Mouse (Mus musculus): ENCODE measurements around the gene Gm21988. TPM values are rescaled to one million over a fixed set of nuclear protein-coding genes. Genes with fewer than 3 reads are reported as not detected.

The Gm21988 gene
- polyA plus RNA-seq, 1 experiment from 2014 or later, result 9.3 TPM

DNA sequence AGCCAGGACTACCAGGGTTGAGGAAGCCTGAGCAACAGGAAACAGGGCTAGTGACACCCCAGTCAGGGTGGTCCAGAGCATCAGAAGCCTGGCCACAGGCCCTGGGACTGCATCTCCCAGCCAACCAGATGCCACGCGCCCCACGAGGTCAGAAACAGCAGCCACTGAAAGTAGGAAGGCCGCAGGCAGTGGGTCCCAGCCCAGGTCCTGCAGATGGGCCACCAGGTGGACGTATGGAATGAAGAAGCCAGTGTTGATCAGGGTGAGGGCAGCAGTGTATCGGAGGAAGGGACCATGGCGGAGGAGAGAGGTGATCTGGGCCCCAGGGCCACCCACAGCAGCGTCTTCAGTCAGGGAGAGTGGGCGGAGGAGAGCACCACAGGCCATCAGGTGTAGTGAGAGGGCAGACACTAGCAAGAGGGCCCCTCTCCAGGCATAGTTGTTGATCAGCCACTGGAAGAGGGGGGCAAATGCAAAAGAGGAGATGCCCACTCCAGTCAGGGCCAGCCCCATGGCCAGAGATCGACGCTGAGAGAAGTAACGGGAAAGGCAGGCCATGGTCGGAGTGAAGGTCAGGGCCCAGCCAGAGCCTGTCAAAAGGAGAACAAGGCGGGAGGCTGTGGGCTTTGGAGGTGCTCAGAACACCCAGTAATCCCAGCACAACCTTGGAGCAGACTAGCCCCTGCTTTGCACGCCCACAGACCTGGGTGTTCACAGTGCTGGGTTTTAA is 20.7 kb downstream of the Gm21988 start:
- 87% methylated on average over 15 of the region's 15 CpGs for WGBS (ENCODE audit: insufficient replicate concordance)
- no peak for ATAC-seq (replicated peaks; ENCODE audit: insufficient number of reproducible peaks, low FRiP score, low TSS enrichment)
- no peak overlapping the region for H3K27ac ChIP-seq (ENCODE audit: low read depth, low read length)

GRCm38 (mm10) chr11:70218039-70218438 is 21.6 kb downstream of the Gm21988 start:
- no peaks in the 10 kb centered on the region for H3K36me3 ChIP-seq (ENCODE audit: control insufficient read depth, insufficient read depth, low read length)
- H3K9ac ChIP-seq (ENCODE audit: low read depth, low read length), result no peak overlapping the region
- peaks cover 29% of the 10 kb centered on the region for H3K4me1 ChIP-seq (ENCODE audit: control insufficient read depth, insufficient read depth, low read length)
- no peaks in the 10 kb centered on the region for H3K9me3 ChIP-seq (replicated peaks; ENCODE audit: control insufficient read depth, low read length)
- no peak overlapping the region for H3K27ac ChIP-seq (ENCODE audit: low read depth, low read length)
- H3K4me3 ChIP-seq (ENCODE audit: low read depth, low read length), result no peak overlapping the region
- WGBS (ENCODE audit: insufficient replicate concordance), result 63% methylated on average over 4 of the region's 4 CpGs
- H3K4me2 ChIP-seq, result no peak overlapping the region
- no peak for ATAC-seq (replicated peaks; ENCODE audit: insufficient number of reproducible peaks, low FRiP score, low TSS enrichment)
- peaks cover 52% of the 10 kb centered on the region for H3K27me3 ChIP-seq (ENCODE audit: control insufficient read depth, insufficient read depth, low read length)

More for the DNA sequence above, 20.7 kb downstream of the Gm21988 start:
- Histone ChIP-seq H3K4me1 (ENCODE audit: control insufficient read depth, insufficient read depth, low read length) (peaks cover 27% of the 10 kb centered on the region), H3K27me3 (ENCODE audit: control insufficient read depth, insufficient read depth, low read length) (peaks cover 44% of the 10 kb centered on the region), H3K4me2 (peak overlapping the region; percentile 83), H3K4me3 (ENCODE audit: low read depth, low read length) (no peak overlapping the region), H3K9me3 (replicated peaks; ENCODE audit: control insufficient read depth, low read length) (no peaks in the 10 kb centered on the region), H3K9ac (ENCODE audit: low read depth, low read length) (no peak overlapping the region), H3K36me3 (ENCODE audit: control insufficient read depth, insufficient read depth, low read length) (no peaks in the 10 kb centered on the region)

GRCm38 (mm10) chr11:70216103-70216502 is 23.5 kb downstream of the Gm21988 start:
- no peaks in the 10 kb centered on the region for H3K36me3 ChIP-seq (ENCODE audit: control insufficient read depth, insufficient read depth, low read length)
- no peaks in the 10 kb centered on the region for H3K9me3 ChIP-seq (replicated peaks; ENCODE audit: control insufficient read depth, low read length)
- H3K27ac ChIP-seq (ENCODE audit: low read depth, low read length), result no peak overlapping the region
- no peak overlapping the region for H3K4me3 ChIP-seq (ENCODE audit: low read depth, low read length)
- ATAC-seq (replicated peaks; ENCODE audit: insufficient number of reproducible peaks, low FRiP score, low TSS enrichment), result no peak
- peaks cover 57% of the 10 kb centered on the region for H3K27me3 ChIP-seq (ENCODE audit: control insufficient read depth, insufficient read depth, low read length)
- 47% methylated on average over 3 of the region's 3 CpGs for WGBS (ENCODE audit: insufficient replicate concordance)
- H3K9ac ChIP-seq (ENCODE audit: low read depth, low read length), result no peak overlapping the region
- H3K4me1 ChIP-seq (ENCODE audit: control insufficient read depth, insufficient read depth, low read length), result peaks cover 21% of the 10 kb centered on the region
- no peak overlapping the region for H3K4me2 ChIP-seq

- no peak for ATAC-seq (replicated peaks; ENCODE audit: insufficient number of reproducible peaks, low FRiP score, low TSS enrichment)
- H3K9ac ChIP-seq (ENCODE audit: low read depth, low read length), result no peak overlapping the region
- peak overlapping the region; percentile 72; the same call in 1 of the 2 replicates for H3K4me2 ChIP-seq
- 12% methylated on average over 22 of the region's 22 CpGs for WGBS (ENCODE audit: insufficient replicate concordance)
- H3K9me3 ChIP-seq (replicated peaks; ENCODE audit: control insufficient read depth, low read length), result no peaks in the 10 kb centered on the region
- H3K4me1 ChIP-seq (ENCODE audit: control insufficient read depth, insufficient read depth, low read length), result peaks cover 20% of the 10 kb centered on the region
- peaks cover 57% of the 10 kb centered on the region for H3K27me3 ChIP-seq (ENCODE audit: control insufficient read depth, insufficient read depth, low read length)
- H3K4me3 ChIP-seq (ENCODE audit: low read depth, low read length), result no peak overlapping the region
- H3K27ac ChIP-seq (ENCODE audit: low read depth, low read length), result no peak overlapping the region
- H3K36me3 ChIP-seq (ENCODE audit: control insufficient read depth, insufficient read depth, low read length), result no peaks in the 10 kb centered on the region
These were observed 24.3 kb downstream of the Gm21988 start for GRCm38 (mm10) chr11:70215301-70215700.

DNA sequence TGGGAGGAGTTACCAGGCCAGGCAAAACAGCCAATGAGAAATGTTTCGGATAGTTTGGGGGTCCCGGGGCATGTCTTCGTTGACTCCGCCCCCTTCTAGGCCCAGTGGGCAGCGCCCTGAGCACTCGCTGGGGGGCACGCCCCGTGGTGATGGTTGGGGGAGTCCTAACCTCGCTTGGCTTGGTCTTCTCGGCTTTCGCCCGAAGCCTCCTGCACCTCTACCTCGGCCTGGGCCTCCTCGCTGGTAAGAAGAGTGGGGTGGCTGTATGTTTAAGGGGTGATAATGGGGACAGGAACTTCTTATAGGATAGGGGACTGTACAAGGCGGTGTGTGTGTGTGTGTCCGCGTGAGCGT is 24.8 kb downstream of the Gm21988 start:
- Histone ChIP-seq H3K36me3 (ENCODE audit: control insufficient read depth, insufficient read depth, low read length) (no peaks in the 10 kb centered on the region), H3K27ac (ENCODE audit: low read depth, low read length) (no peak overlapping the region), H3K9me3 (replicated peaks; ENCODE audit: control insufficient read depth, low read length) (no peaks in the 10 kb centered on the region), H3K4me1 (ENCODE audit: control insufficient read depth, insufficient read depth, low read length) (peaks cover 16% of the 10 kb centered on the region), H3K27me3 (ENCODE audit: control insufficient read depth, insufficient read depth, low read length) (peaks cover 57% of the 10 kb centered on the region), H3K4me3 (ENCODE audit: low read depth, low read length) (peak overlapping the region; percentile 45), H3K9ac (ENCODE audit: low read depth, low read length) (no peak overlapping the region), H3K4me2 (peak overlapping the region; percentile 72)
- WGBS (ENCODE audit: insufficient replicate concordance), result 11% methylated on average over 18 of the region's 18 CpGs
- no peak for ATAC-seq (replicated peaks; ENCODE audit: insufficient number of reproducible peaks, low FRiP score, low TSS enrichment)

DNA sequence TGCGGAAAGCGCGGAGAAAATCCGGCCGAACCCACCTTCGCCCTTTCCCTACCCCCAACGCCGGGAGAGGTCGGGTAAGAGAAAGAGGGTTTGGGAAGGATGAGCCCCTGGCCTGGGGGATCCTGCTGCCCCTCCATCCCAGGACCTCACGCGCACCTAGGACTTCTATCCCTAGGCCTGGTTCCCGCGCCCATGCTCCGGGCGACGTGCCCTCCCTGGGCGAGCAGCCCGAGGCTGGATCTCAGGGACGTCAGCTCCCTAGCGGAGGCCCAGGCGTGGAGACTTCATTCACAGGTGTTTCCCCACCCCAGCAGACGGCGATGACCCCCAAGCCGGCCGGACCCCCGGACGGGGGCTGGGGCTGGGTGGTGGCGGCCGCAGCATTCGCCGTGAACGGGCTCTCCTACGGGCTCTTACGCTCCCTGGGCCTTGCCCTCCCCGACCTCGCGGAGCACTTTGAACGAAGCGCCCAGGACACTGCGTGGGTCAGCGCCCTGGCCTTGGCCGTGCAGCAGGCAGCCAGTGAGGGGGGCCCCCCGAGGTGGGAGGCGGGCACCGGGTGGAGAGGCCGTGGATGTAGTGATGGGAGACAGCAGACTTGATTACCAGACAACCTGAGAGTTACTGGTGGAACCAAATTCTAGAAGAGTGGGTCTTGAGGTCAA is 25.3 kb downstream of the Gm21988 start:
- H3K9me3 ChIP-seq (replicated peaks; ENCODE audit: control insufficient read depth, low read length), result no peaks in the 10 kb centered on the region
- no peak overlapping the region for H3K27ac ChIP-seq (ENCODE audit: low read depth, low read length)
- H3K27me3 ChIP-seq (ENCODE audit: control insufficient read depth, insufficient read depth, low read length), result peaks cover 57% of the 10 kb centered on the region
- peak overlapping the region; percentile 72 for H3K4me2 ChIP-seq
- no peaks in the 10 kb centered on the region for H3K36me3 ChIP-seq (ENCODE audit: control insufficient read depth, insufficient read depth, low read length)
- H3K4me1 ChIP-seq (ENCODE audit: control insufficient read depth, insufficient read depth, low read length), result peaks cover 16% of the 10 kb centered on the region
- peak overlapping the region; percentile 63; the same call in 1 of the 2 replicates for H3K9ac ChIP-seq (ENCODE audit: low read depth, low read length)
- peak overlapping the region; percentile 45 for H3K4me3 ChIP-seq (ENCODE audit: low read depth, low read length)
- ATAC-seq (replicated peaks; ENCODE audit: insufficient number of reproducible peaks, low FRiP score, low TSS enrichment), result peak; percentile 37; the same call in 1 of the 2 replicates
- 1% methylated on average over 45 of the region's 46 CpGs for WGBS (ENCODE audit: insufficient replicate concordance)

DNA sequence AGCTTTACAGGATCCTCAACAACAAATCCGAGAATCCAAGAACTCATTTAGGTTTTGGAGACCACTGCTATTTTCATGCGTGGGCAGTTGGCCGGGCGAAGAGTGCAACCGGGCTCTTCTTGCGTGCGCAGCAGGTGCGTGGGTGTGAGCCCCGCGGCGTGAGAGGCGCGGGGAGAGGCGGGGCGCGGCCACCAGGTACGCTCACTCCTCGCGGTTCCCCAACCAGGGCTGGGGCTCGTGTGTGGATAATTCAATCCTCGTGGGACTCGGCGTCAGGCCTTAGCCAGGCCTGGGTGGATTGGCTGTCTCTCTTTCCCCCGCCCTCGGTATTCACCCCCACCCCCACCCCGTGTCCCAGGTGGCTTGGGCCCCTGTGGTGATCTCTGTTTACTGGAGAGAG is 25.9 kb downstream of the Gm21988 start:
- H3K4me1 ChIP-seq (ENCODE audit: control insufficient read depth, insufficient read depth, low read length), result peaks cover 16% of the 10 kb centered on the region
- peak overlapping the region; percentile 45 for H3K4me3 ChIP-seq (ENCODE audit: low read depth, low read length)
- H3K4me2 ChIP-seq, result peak overlapping the region; percentile 72
- no peak for ATAC-seq (replicated peaks; ENCODE audit: insufficient number of reproducible peaks, low FRiP score, low TSS enrichment)
- H3K27me3 ChIP-seq (ENCODE audit: control insufficient read depth, insufficient read depth, low read length), result peaks cover 55% of the 10 kb centered on the region
- H3K9ac ChIP-seq (ENCODE audit: low read depth, low read length), result no peak overlapping the region
- 12% methylated on average over 26 of the region's 26 CpGs for WGBS (ENCODE audit: insufficient replicate concordance)
- no peak overlapping the region for H3K27ac ChIP-seq (ENCODE audit: low read depth, low read length)
- no peaks in the 10 kb centered on the region for H3K36me3 ChIP-seq (ENCODE audit: control insufficient read depth, insufficient read depth, low read length)
- H3K9me3 ChIP-seq (replicated peaks; ENCODE audit: control insufficient read depth, low read length), result no peaks in the 10 kb centered on the region

DNA sequence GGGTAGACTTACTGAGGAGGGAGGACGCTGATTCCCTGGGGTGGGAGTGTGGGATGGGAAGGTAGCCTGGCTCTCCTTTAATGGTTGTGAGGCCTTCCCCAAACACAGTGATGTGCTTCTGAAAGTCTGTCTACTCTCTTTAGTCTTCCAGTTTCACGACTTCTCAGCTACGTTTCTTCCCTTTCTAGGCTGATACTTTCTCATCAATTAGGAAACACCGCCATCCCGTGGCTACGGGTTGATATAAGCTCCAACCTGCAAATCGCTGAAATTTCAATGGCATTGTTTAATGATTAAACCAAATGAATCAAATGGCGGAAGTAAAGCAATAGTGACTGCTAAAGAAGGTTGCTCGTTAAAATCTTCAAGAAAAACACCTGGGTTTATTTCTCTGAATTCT is 26.7 kb downstream of the Gm21988 start:
- no peak for ATAC-seq (replicated peaks; ENCODE audit: insufficient number of reproducible peaks, low FRiP score, low TSS enrichment)
- H3K27me3 ChIP-seq (ENCODE audit: control insufficient read depth, insufficient read depth, low read length), result peaks cover 52% of the 10 kb centered on the region
- H3K9me3 ChIP-seq (replicated peaks; ENCODE audit: control insufficient read depth, low read length), result no peaks in the 10 kb centered on the region
- no peak overlapping the region for H3K4me2 ChIP-seq
- no peak overlapping the region for H3K9ac ChIP-seq (ENCODE audit: low read depth, low read length)
- no peak overlapping the region for H3K27ac ChIP-seq (ENCODE audit: low read depth, low read length)
- 17% methylated on average over 9 of the region's 9 CpGs for WGBS (ENCODE audit: insufficient replicate concordance)
- H3K4me3 ChIP-seq (ENCODE audit: low read depth, low read length), result no peak overlapping the region
- no peaks in the 10 kb centered on the region for H3K36me3 ChIP-seq (ENCODE audit: control insufficient read depth, insufficient read depth, low read length)
- H3K4me1 ChIP-seq (ENCODE audit: control insufficient read depth, insufficient read depth, low read length), result peaks cover 16% of the 10 kb centered on the region

Data from heart, embryonic 11.5 days (tissue).